Mouse (Mus musculus): ENCODE data around the gene Olfr850. TPM values are rescaled to one million over a fixed set of nuclear protein-coding genes. Genes with fewer than 3 reads are reported as not detected.

Gene Olfr850
- not detected in 2 replicates for polyA plus RNA-seq (2014; fragmentation: Nextera tagmentation; extraction: Ambion mirVana)

DNA sequence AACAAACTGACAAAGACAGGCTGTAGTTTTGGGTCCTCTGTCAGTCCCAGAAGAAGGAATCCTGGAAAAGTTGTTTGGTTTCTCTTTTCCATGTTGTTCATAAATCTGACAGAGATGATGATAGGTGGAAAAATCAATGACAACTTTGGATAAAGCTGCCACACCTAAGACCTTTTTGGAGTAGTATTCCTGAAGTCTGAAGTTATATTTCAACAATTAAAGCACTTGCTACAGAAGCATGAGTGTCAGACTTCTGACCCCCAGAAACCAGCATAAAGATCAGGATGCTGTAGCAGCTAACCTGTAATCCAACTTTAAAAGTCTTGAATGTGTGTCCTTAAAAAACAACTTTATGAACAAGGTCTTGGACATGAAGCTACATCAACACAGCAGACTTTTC, at the start of gene Olfr850:
Gene Olfr850, minus strand, starts transcription at position 101 of the 400 bp plus-strand sequence.
- H3K4me3 ChIP-seq (ENCODE audit: low read depth, low read length) = no peak within 1 kb of the TSS
- no peak within 1 kb of the TSS for H3K27ac ChIP-seq (ENCODE audit: low read depth, low read length)
- no peaks in the 10 kb centered on the region for H3K36me3 ChIP-seq (ENCODE audit: control insufficient read depth, insufficient read depth, low read length)
- 0 out of 2 replicates have a peak, but pooled peaks cover 4% of the 10 kb centered on the region for H3K9me3 ChIP-seq (ENCODE audit: control insufficient read depth, low read length)
- no peak within 1 kb of the TSS for H3K9ac ChIP-seq (ENCODE audit: low read length)
- H3K4me2 ChIP-seq (ENCODE audit: low read depth) = no peak within 1 kb of the TSS
- no peaks in the 10 kb centered on the region for H3K4me1 ChIP-seq (ENCODE audit: control insufficient read depth, insufficient read depth, low read length)
- DNase-seq (ENCODE audit: low spot score) (no peak), ATAC-seq (ENCODE audit: insufficient read depth, low FRiP score, low TSS enrichment) (no peak)
- H3K27me3 ChIP-seq (ENCODE audit: control insufficient read depth, insufficient read depth, low read length) = no peaks in the 10 kb centered on the region

DNA sequence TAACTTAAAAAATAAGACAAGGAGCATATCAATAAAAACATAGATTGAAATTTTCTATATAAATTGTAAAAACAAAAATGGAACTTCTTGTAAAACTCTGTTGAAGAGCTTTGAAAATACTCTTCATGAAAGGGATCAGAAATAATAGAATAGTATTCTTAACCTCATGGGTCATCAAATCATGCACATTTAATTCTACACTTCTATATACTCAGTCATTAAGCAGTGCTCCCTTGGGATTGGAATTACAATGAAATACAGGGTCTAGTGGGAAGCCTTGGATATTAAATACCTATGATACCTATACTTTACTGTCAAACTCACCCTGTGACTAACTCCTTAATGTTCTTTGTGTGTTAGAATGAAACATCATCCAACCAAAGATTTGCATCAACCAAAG, 14.9 kb upstream of the Olfr850 start, which contains the start of gene Olfr851:
Gene Olfr851, plus strand, starts transcription at position 301 of the 400 bp plus-strand sequence.
- Histone ChIP-seq H3K4me3 (ENCODE audit: low read depth, low read length) (no peak within 1 kb of the TSS), H3K4me2 (ENCODE audit: low read depth) (no peak within 1 kb of the TSS), H3K27ac (ENCODE audit: low read depth, low read length) (no peak within 1 kb of the TSS), H3K9ac (ENCODE audit: low read length) (no peak within 1 kb of the TSS), H3K4me1 (ENCODE audit: control insufficient read depth, insufficient read depth, low read length) (no peaks in the 10 kb centered on the region), H3K36me3 (ENCODE audit: control insufficient read depth, insufficient read depth, low read length) (no peaks in the 10 kb centered on the region), H3K27me3 (ENCODE audit: control insufficient read depth, insufficient read depth, low read length) (no peaks in the 10 kb centered on the region), H3K9me3 (ENCODE audit: control insufficient read depth, low read length) (peaks cover 7% of the 10 kb centered on the region)
- ATAC-seq (ENCODE audit: insufficient read depth, low FRiP score, low TSS enrichment) (no peak), DNase-seq (ENCODE audit: low spot score) (no peak)

DNA sequence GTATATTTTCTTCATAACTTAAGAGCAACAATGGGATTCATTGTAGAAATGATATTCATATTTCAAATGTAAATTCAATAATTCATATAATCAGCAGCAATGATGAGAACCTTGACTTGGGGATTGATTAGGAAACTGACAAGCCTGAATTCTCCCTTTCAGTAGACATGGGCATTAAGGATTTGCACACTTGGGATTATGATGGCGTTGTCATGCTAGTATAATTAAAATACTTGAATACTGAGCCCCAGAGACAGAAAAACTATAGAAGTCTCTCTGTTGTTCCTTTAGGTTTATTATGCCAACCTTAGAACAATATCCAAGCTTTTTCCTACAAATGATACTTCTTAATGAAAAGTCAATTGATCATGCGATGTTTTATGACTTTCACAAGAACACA, 38.1 kb downstream of the Olfr850 start, which contains the start of gene Olfr849:
Gene Olfr849, plus strand, starts transcription at position 301 of the 400 bp plus-strand sequence.
- 88% methylated on average over 2 of the region's 2 CpGs for WGBS
- no peak within 1 kb of the TSS for H3K4me3 ChIP-seq (ENCODE audit: low read depth, low read length)
- no peaks in the 10 kb centered on the region for H3K4me1 ChIP-seq (ENCODE audit: control insufficient read depth, insufficient read depth, low read length)
- peaks cover 16% of the 10 kb centered on the region; the same call in 1 of the 2 replicates for H3K9me3 ChIP-seq (ENCODE audit: control insufficient read depth, low read length)
- no peaks in the 10 kb centered on the region for H3K27me3 ChIP-seq (ENCODE audit: control insufficient read depth, insufficient read depth, low read length)
- no peaks in the 10 kb centered on the region for H3K36me3 ChIP-seq (ENCODE audit: control insufficient read depth, insufficient read depth, low read length)
- H3K4me2 ChIP-seq (ENCODE audit: low read depth) = no peak within 1 kb of the TSS
- ATAC-seq (ENCODE audit: insufficient read depth, low FRiP score, low TSS enrichment) (no peak), DNase-seq (ENCODE audit: low spot score) (no peak)
- H3K27ac ChIP-seq (ENCODE audit: low read depth, low read length) = no peak within 1 kb of the TSS
- no peak within 1 kb of the TSS for H3K9ac ChIP-seq (ENCODE audit: low read length)

Other genes with a start within 250 kb of the Olfr850 start
- gene Olfr843, start 226.3 kb downstream of the Olfr850 start, polyA plus RNA-seq (2014; fragmentation: Nextera tagmentation; extraction: Ambion mirVana) = not detected in 2 replicates
- not detected in 2 replicates for gene Olfr844, start 161.9 kb downstream of the Olfr850 start, polyA plus RNA-seq (2014; fragmentation: Nextera tagmentation; extraction: Ambion mirVana)
- not detected in 2 replicates for gene Olfr845, start 141.8 kb downstream of the Olfr850 start, polyA plus RNA-seq (2014; fragmentation: Nextera tagmentation; extraction: Ambion mirVana)
- gene Olfr846, start 114.2 kb downstream of the Olfr850 start, polyA plus RNA-seq (2014; fragmentation: Nextera tagmentation; extraction: Ambion mirVana) = not detected in 2 replicates
- not detected in 2 replicates for gene Olfr847, start 99.6 kb downstream of the Olfr850 start, polyA plus RNA-seq (2014; fragmentation: Nextera tagmentation; extraction: Ambion mirVana)
- not detected in 2 replicates for gene Olfr849, start 38.0 kb downstream of the Olfr850 start, polyA plus RNA-seq (2014; fragmentation: Nextera tagmentation; extraction: Ambion mirVana)
- gene Olfr851, start 15.0 kb upstream of the Olfr850 start, polyA plus RNA-seq (2014; fragmentation: Nextera tagmentation; extraction: Ambion mirVana) = not detected in 2 replicates
- gene Olfr853, start 62.8 kb upstream of the Olfr850 start, polyA plus RNA-seq (2014; fragmentation: Nextera tagmentation; extraction: Ambion mirVana) = not detected in 2 replicates
- not detected in 2 replicates for gene Olfr854, start 89.1 kb upstream of the Olfr850 start, polyA plus RNA-seq (2014; fragmentation: Nextera tagmentation; extraction: Ambion mirVana)
- gene Olfr855, start 104.4 kb upstream of the Olfr850 start, polyA plus RNA-seq (2014; fragmentation: Nextera tagmentation; extraction: Ambion mirVana) = not detected in 2 replicates
- gene Zfp317, start 143.9 kb upstream of the Olfr850 start, polyA plus RNA-seq (2014; fragmentation: Nextera tagmentation; extraction: Ambion mirVana) = 35.6 and 37.9 TPM in 2 replicates
- gene Olfr857, start 231.2 kb upstream of the Olfr850 start, polyA plus RNA-seq (2014; fragmentation: Nextera tagmentation; extraction: Ambion mirVana) = not detected in 2 replicates